Mouse (Mus musculus): ENCODE data around the gene AI854703.
"Not testable (repeated sequence)": the region's sequence is repeated elsewhere in the genome, so short reads cannot be mapped to it uniquely, and the experiment has no call there.

The AI854703 gene

GRCm38 (mm10) chr6:48620031-48620430 lies 6.5 kb upstream of the AI854703 start:
- no peak for DNase-seq

DNA sequence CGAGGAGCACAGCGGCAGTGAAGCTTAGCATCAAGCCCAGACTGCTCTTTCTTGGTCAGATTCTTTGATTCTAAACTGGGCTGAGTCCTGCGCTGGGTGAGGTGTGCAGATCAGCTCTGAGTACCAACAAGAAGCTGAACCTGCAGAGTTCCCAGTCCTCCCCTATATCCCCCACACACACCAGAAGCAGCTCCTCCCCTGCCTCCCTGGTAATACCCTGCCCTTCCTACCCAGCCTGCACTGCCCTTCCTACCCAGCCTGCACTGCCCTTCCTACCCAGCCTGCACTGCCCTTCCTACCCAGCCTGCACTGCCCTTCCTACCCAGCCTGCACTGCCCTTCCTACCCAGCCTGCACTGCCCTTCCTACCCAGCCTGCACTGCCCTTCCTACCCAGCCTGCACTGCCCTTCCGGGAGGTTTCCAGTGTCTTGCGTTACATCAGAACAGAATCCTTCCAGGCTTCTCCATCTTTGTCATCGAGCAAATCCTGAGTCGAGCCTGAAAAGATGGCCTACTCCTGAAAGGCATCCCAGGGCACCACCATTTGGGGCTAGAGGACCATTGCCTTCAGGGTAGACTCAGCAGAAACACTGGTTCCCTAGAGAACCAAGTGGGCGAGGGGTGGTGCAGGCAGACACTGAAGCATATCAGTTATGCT lies 4.2 kb upstream of the AI854703 start:
- not testable (repeated sequence) for DNase-seq

GRCm38 (mm10) chr6:48623460-48623859 lies 3.1 kb upstream of the AI854703 start:
- no peak for DNase-seq

DNA sequence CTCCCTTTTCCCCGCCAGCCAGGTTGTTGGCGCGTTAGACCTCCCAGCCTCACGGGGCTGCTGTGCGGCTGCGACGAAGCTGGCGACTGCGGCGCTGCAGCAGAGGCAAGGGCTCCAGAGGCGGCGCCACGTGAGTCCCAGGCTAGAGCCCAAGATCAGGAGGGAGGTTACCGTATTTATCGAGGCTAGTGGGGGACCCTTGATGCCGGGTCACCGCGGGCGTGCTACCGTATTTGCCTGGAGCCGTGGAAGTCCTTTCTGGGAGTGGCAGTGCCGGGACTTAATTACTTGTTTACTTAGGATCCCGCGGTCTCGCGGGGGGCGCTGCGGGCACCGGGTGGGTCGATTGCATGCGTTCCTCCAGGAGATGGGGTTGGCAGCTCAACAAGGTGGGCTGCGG lies 420 bp downstream of the AI854703 start:
- peak; percentile 20 to 23 for DNase-seq

DNA sequence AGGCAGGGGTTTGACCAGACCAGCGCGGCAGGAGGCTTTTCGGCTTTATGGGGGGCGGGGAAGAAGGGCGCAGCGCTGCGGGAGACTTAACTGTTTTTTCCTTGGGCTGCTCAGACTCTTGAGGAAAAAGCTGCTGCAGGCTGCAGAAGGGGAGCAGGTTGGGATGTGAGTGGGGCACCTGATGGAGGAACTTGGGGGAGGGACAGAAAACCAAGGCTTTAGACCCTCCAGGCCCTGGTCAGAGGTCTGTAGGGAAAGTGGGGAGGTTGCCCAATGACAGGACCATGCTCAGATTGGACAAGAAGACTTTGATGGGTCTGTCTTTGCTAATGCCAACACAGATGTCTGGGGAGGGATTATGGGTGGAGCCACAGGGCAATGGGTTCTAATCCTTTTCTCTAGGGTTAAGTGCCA lies 954 bp downstream of the AI854703 start:
- DNase-seq: no peak

DNA sequence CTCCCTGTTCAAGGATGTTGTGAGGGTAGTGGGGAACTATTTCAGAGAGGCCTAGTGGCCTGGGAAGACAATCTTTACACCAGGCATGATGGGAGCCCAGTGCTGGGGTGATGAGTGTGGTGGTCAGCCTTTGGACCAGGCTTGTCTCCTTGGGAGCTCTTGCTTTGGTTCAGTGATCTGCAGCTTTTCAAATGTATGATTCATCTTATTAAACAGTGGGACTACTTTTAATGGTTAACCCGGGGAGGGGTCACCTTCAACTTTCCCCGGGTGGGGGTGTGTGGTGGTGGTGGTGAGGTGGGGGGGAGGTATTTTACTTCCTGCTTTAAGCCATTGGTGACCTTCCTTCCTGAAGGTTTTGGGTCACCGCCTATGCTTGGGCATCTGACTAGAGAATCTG lies 1.8 kb downstream of the AI854703 start:
- DNase-seq: no peak

GRCm38 (mm10) chr6:48628808-48629660 lies 2.5 kb downstream of the AI854703 start:
- DNase-seq: no peak

DNA sequence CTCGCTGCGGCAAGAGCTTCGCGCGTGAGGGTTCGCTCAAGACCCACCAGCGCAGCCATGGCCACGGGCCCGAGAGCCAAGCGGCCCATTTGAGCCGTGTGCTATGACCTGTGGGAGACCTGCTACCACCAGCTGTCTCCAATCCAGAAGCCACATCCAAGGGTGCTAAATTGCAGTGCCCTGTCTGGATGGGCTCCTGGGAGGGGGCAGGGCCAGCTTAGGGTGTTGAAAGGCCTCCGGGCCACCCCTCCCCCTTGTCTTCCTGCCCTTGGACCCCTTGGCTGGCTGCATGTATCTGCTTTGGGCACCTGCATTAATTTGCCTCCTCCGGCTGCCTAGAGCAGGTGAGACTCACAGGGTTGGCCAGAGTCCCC lies 3.1 kb downstream of the AI854703 start:
- DNase-seq: no peak

DNA sequence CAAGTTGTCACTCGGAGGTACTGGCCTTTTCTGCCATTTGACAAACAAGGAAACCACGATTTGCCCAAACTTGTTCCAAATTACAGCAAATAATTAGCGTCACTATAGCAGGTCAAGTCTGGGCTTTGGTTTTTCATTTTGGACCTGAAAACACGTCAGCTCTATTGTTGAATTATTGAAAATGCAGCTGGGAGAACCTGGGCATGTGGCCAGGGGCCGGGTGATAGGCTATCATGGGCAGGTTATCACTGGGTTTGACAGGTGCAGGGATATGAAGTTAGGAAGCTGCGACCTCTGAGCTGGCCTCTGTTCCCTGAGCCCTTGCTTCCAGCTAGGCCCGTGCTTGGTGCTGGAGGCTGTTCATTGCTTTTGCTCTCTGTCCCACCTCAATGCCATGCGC lies 4.3 kb downstream of the AI854703 start:
- DNase-seq: no peak

DNA sequence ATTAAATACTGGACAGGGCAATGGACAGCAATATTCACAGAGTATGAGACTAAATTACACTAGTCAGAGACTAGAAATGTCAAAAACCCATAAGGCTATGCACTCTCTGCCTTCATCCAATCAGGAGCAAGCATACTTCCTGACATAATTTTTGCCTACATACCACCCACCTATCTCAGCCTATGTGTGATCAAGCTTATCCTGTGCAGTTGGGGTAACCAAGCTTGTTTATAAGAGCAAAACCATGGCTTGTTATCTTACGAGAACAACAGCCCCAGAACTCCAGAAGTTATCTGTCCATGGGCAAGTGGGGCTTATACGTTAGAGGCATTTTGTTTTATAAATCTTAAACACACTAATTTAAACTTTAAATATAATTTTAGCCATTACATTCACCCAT lies 8.5 kb downstream of the AI854703 start:
- no peak for DNase-seq

DNA sequence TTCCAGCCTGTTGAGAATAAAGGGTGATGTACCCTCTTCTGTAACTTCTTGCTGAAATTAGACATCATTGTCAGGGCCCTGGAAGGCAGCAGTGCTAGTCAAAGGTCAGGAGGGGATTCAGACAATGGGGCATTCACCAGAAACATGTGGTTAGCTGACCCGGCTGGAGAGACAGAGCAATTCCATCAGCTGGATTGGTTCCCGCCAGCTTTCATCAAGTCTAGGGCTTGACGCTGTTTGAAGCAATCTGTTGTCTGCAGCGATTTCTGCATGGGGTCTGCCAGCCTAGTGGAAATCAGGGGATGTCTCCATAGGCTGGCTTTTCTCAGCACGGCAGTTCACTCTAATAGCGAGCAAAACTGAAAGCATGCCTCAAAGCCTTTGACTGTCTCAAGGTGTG lies 10.0 kb downstream of the AI854703 start:
- no peak for DNase-seq

- DNase-seq: no peak
These were observed 11.4 kb downstream of the AI854703 start for GRCm38 (mm10) chr6:48637811-48638500.

DNA sequence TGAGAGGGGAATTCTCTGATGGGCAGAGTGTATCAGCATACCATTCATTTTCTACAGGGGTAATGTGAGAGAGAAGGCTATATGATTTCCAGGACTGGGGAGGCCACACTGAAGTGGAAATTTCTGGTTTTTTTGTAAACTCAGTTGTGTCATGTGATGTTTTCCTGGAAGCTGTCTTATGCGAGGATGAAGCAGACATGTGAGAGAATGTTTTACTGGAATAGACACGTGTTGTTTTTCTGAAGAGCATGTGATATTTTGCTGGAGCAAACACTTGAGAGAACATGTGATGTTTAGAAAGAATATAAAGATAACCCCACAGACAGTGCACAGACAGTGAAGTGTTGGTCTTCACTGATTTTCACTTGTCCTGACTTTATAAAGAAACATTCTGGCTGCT lies 12.0 kb downstream of the AI854703 start:
- no peak for DNase-seq

GRCm38 (mm10) chr6:48641391-48641790 lies 14.8 kb downstream of the AI854703 start:
- DNase-seq: no peak

DNA sequence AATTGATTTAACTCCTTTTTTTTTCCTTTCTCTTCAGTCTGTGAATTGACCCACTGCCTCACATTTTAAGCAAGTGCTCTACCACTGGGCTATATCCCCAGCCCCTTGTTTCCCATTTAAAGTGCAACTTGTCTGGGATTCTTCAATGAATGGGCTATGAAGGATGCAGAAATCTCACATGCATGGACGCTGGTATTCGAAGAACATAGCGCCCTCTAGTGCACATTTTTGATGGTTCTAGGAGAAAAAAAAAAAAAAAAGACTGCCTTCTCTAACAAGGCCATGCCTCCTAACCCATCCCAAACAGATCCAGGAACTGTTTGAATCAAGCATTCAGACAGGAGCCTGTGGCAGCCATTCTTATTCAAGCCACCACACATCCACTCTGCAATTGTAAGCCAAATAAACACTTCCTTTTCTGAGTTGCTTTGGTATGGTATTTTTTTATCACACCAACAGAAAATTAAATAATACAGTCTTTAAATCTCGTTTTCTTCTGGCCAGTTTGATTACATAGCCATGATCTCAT lies 16.3 kb downstream of the AI854703 start:
- peak in 1 of 2 experiments; percentile 29 for DNase-seq

DNA sequence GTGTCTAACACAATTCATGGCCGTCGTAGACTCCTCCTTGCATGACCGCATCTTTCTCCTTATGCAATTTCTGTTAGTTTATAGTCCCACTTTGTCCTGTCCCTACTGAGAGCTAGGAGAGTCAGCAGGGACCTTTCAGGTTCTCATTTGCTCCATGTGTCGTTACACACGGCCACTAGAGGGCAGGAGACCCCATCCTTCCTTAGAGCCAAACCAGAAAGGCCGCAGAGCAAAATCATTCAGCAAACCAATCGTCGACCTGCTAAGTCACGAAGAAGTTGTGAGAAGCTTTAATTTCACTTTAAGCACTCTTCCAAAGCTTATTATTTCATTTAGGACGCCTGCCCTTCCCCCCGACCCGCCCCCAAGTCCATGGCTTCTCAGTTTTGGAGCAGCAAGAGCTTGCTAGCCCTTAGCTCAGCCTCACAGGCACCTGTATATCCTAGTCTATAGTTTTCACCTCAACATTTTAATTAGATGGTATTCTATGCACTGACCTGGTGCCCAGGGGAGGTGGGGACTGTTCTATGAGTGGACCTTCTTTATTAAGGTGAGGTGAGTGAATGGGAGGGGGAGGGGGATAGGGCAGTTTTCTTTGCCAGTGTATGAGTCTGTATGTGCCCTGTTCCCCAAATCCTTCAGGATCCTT lies 19.2 kb downstream of the AI854703 start:
- DNase-seq: peak; percentile 68 to 75

GRCm38 (mm10) chr6:48646309-48646690 lies 19.7 kb downstream of the AI854703 start:
- no peak for DNase-seq

DNA sequence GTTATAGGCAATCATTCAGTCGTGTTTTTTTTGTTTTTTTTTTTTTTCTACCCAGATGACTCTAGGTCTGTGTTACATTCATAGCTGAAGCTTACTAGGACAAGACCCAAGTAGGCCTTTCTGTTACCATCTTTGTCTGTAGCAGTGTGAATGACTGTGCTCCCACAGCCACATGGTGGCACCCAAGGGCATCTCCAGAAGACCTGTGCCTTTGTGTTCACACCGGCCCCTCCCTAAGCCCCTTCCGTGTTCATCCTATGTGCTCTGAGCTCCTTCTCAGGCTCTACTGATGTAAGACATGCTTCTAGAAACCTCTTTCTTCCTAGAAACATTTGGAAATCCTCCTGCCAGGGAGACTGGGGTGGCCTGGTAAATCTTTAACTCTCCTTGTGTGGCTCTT lies 20.4 kb downstream of the AI854703 start, which contains the start of gene Gimap8:
Gene Gimap8, plus strand, starts transcription at position 240 of the 400 bp plus-strand sequence.
- peak; percentile 77 to 79 for DNase-seq

- DNase-seq: no peak
These were observed 21.0 kb downstream of the AI854703 start for GRCm38 (mm10) chr6:48647611-48648010.

DNA sequence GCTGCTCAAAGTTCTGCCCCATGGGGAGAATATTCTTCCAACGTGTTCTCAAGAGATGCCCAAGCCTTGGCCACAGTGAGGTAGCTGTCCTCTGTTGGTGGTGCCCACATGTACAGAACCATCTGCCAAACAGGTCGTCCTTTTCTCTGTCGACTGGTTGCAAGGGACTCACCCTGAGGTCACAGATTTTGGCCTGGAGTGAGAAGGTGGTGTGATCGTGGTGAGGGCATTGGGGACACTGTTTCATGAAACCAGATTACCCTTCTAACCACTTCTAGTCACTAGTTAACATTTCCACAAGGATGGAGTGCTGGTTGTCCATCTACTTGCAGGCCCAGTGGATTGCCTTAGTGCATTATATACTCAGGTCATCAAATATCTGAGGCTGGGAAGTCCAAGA lies 22.2 kb downstream of the AI854703 start:
- DNase-seq: no peak

- no peak for DNase-seq
These were observed 23.5 kb downstream of the AI854703 start for GRCm38 (mm10) chr6:48650041-48650440.

DNA sequence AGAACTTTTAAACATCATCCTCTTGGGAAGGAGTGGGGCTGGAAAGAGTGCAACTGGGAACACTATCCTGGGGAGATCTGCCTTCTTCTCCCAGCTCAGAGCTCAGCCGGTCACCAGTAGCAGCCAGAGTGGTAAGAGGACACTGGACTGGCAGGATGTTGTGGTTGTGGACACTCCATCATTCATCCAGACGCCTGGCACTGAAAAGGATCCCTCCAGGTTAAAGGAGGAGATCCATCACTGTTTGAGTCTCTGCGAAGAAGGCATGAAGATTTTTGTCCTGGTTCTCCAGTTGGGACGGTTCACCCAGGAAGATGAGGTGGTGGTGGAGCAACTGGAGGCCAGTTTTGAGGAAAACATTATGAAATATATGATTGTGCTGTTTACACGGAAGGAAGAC lies 32.2 kb downstream of the AI854703 start:
- DNase-seq: no peak

- no peak for DNase-seq
These were observed 38.2 kb downstream of the AI854703 start for GRCm38 (mm10) chr6:48664750-48665149.
